Mouse (Mus musculus): ENCODE data around the gene Ets1. TPM values are rescaled to one million over a fixed set of nuclear protein-coding genes. Genes with fewer than 3 reads are reported as not detected.
A peak's percentile ranks its signal among the peaks of the same experiment; 100 is the strongest.

The Ets1 gene
- total RNA-seq, 2 experiments from 2014 or later, result 19.0 to 20.1 TPM

DNA sequence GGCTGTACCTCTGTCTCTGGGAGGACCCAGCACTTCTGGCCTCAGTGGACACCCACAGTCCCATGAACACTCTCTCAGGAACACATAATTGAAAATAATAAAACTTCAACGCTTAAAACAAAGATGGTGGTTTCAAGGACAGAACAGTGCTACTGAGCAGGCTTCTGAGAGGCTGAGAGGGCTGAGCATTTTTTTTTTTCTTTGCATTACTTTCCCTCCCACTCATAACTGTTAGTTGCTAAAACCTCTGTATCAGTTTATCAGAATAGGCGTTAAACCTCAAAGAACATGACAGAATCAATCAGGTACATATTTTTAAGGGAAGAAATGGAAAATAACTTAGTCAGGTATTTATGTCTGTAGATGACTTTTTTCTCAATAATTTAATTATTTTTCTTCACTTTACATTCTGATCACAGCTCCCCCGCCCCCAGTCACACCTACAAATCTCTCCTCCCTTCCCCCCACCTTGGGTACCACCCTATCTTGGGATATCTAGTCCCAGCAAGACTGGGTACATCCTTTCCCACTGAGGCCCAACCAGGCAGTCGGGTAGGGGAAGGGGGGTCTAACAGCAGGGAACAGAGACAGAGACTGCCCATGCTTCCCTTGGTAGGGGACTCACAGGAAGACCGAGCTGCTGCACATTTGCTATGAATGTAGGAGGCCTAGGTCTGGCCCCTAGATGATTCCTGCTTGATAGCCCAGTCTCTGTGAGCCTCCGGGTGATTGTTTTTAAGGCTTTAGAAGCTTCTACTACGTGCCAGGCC is 68.1 kb downstream of the Ets1 start:
- intact Hi-C loops (cut with DNase I), result no loop called here
- DNase-seq (ENCODE audit: low spot score in 2 of 2), result no peak

DNA sequence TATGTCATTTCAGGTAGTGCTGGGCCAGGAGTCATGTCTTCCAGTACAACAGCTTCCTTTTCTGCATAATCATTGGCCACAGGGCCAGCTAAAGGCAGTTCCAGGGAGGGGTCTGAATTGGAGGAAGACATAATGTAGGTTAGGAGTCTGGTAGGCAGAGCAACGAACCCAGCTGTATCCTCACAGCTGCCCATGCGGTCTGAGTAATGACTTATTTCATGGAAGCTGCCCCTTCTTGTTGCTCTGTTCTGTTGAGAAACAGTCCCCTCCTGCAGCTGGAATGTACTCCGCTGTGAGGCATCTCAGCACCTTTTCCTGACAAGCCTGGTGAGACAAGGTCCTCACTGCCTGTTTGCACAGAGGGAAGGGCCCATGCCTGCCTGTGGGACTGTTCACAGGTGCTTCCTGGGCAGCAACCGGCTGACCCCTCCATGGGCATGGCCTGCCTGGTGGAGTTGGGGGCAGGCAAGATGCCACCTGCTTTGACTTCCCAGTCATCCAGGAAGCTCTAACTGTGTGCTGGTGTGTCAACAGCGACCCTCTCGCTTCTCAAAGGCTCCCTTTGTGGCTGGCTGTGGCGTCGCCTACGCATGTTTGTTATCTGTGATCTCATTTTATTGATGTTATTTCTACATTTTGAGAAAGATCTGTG is 69.9 kb downstream of the Ets1 start:
- no peak for DNase-seq (ENCODE audit: low spot score in 2 of 2)
- intact Hi-C loops (cut with DNase I), result no loop called here

DNA sequence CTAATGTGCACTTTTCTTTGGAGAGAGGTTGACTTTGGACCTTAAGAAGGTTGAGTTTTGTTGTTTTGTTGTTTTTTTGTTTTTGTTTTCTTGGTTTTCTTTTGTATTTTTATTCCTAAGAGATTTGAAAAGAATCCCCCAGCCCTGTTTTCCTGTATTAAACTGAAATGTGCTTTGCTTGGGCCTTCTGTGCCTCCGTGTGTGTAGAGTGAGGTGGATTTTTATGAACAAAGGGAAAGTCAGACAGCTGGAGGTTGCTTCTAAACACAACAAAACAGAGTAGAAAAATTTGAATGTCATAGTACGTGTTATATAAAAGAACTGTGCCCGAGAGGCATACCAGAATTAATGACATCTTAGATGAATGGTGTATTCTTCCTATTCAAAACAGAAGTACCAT is 71.4 kb downstream of the Ets1 start:
- DNase-seq (ENCODE audit: low spot score in 2 of 2), result no peak
- intact Hi-C loops (cut with DNase I), result no loop called here

DNA sequence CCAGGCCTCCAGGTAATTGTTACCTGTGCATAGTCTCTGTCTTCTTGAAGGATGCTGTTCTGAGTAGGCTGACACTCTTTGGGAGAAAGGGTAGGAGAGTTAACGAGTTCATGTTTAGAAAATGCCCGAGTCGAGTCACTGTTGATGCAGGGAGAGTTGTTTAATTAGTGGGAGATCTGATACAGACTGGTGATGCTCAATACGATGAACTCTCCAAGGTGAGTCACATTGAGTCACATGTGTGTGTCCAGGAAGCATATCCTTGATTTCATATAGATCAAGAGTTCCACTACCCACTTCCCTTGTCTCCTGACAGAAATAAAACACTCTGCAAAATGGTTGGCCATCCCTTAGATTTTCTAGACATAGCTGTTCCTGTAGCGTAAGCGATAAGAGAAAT is 72.5 kb downstream of the Ets1 start:
- DNase-seq (ENCODE audit: low spot score in 2 of 2), result no peak

DNA sequence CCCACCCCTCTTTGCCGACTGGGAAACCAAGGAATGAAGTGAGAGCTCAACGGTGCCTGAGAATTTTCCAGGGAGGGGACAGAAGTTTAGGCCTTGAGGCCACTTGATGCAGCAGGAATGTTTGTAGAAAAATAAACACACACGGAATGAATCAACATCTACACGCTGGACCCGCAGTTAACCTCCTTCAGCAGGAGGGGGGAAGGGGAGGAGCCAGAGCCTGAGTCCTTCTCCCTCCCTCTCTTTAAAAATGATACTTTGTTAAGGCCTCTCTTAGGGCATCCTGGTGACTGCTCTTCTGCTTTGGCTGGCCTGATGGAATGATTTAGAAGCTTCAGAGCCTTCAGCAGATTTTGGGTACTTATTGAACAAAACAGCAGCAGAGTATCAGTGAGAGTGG is 73.3 kb downstream of the Ets1 start:
- no peak for DNase-seq (ENCODE audit: low spot score in 2 of 2)
- intact Hi-C loops (cut with DNase I), result no loop called here

More for the DNA sequence above, 72.5 kb downstream of the Ets1 start:
- intact Hi-C loops (cut with DNase I), result no loop called here

DNA sequence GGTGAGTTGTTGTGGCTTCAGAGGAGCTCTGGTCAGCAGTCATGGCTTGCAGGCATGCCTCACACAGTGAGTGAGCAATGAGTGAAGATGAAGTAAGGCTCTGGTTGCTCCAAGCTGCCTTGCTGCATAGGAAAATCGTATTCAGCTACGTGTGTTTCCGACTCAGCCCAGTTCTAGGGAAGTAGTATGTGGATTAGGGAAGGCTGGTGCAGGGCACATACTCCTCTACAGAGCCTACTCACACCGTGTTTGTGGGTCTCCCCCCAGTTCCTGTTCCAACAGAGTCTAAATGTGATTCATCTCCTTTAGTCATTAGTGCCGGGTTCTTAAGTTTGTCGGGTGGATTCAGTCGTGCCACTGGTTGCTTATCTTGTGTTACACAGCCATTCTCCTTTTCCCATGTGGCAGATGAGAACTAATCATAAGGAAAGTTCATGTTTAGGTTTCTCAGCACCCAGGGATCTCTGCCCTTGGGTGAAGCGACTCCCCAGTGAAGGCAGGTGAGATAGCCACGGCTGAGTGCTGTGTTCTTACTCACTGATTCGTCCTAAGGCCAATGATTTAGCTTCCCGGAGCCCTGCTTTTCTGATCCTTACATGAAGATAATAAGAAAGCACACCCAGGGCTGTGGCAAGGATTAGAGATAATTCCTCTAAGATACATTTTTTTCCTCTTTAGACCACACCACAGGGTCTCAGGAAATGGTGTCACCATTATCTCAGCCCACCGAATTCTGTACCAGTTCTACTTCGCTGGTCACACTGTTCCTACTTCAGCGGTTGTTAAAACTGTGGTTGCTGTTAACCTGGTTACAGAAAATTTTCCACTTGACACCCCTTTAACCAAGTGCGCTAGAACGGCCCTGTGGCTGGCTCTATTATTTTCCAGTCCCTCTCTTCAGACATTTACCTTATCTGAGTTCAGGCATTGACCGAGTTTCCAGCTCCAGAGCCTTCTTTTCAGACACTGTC is 74.0 kb downstream of the Ets1 start:
- no peak for DNase-seq (ENCODE audit: low spot score in 2 of 2)
- intact Hi-C loops (cut with DNase I), result no loop called here

DNA sequence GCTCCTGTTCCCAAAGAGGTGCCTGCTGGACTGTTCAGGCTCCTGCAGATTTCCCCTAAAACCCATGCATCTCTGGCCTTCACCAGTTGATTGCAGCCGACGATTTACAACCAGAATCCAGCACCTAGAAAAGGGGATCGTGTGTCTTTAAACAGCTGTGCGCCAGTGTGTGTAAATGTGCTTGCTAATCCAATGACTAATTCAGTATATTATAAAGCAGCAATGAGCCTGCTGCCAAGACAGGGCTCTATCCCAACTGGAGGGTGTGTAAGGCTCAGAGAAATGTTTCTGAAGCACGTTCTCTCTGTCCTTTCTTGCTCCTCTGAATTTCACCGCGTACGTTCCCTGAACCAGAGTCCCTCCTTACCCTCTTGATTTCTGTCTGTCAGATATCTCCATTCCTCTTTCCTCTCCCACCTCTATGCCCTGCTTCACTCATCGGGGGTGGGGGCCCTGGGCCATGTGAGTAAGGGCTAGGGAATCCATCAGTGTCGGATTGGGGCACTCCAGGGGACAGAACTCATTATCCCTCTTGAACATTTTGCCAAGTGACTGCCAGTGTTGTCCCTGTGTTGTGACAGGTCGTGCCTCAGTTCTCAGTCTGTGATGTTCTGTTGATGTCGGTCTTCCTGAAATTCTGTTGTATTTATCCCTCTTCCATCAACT is 75.1 kb downstream of the Ets1 start:
- DNase-seq (ENCODE audit: low spot score in 2 of 2), result no peak
- intact Hi-C loops (cut with DNase I), result no loop called here

DNA sequence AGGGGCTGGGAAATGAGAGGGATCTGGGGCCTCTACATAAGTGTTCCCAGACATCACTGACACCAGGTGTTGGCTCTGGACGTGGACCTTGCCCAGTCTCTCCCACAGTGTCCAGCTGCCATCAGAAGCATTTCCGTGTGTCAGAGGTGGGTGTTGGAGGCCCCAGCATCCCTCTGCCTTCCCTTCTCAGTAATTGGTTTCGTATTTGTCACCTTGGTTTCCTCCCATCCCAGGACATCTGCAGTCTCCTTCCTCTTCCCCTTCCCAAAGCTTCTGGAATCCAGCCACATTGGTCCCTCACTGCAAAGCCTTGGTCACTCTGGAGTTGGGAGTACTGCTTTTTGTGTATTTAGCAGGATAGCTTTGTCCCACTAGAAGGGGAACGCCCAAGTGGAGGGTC is 75.7 kb downstream of the Ets1 start:
- intact Hi-C loops (cut with DNase I), result no loop called here
- DNase-seq (ENCODE audit: low spot score in 2 of 2), result no peak

DNA sequence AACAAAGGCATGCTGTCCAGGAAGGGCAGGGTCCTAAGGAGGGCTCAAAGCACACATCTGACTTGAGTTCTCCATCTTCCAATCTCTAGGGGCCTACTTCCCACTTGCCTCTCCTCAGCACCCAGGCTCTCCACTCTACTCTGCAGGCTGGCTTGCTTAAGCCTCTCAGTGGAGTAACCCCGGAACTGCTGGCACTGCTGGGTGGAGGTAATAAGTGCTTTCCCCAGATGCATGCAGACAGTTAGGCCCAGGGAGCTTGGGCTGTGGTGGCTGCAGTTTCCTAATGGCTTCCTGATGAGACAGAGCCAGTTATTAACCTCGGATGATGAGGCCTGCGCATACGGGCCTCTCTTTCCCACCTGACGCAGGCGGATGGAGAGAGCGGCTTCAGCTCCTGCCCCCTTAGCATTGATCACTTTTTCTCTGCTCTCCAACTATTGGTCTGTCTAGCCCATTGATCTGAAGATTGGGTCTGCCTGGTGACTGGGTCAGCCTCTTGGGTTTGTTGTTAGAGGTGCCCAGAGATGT is 76.4 kb downstream of the Ets1 start:
- DNase-seq (ENCODE audit: low spot score in 2 of 2), result no peak
- intact Hi-C loops (cut with DNase I), result no loop called here

DNA sequence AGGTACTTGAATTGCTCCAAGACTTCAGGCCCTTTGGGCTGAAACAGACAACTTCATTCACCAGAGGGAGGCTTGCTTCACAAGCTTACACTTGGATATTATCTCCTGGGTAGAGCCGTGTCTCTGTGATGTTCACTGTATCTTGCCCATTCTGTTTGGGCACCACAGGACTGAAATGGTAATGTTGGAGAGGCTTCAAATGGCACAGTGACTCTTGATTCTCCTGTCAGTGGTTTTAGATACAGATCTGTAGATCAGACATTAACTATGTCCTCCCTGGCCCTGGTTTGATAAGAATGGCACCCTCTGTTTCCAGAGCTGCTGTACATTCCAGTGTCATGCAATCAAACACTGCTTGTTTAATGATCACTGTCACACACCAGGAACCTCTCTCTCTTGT is 77.1 kb downstream of the Ets1 start:
- intact Hi-C loops (cut with DNase I), result no loop called here
- no peak for DNase-seq (ENCODE audit: low spot score in 2 of 2)

DNA sequence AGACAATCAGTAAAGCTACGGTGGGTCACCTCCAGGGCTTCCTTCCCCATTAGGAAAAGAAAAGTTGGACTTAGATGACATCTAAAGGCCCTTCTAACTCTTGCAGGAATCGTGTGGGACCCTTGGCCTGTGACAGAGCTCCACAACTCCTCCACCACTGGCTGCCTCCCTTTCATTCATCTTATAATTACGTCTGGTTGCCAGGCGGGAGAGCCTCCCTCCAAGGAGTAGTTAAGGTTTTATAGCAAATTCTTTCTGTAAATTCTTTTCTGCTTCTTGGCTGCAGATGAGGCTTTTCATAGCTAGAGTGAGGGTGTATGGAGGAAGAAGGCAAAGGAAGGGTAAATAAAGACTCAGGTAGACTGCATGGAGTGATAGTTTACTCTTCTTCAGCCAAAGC is 77.8 kb downstream of the Ets1 start:
- intact Hi-C loops (cut with DNase I), result no loop called here
- no peak for DNase-seq (ENCODE audit: low spot score in 2 of 2)

DNA sequence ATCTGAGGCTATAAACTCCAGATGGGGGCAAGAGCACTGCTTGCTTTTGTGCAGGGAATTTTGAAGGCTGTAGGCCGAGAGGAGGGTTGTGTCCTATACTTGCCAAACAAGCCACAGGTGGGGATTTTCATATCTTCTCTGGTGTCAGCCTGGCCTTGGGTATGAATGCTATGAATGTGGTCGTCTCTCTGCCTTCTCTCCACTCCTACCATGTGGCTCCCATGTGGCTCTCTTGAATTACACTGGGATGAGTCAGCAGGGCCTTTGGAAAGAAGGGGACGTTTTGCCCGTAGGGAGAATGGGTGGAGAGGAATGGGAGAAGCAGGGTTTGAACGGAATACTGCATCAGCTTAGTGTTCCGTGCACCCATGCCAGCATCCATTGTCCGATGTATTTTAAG is 78.5 kb downstream of the Ets1 start:
- no peak for DNase-seq (ENCODE audit: low spot score in 2 of 2)
- intact Hi-C loops (cut with DNase I), result no loop called here

DNA sequence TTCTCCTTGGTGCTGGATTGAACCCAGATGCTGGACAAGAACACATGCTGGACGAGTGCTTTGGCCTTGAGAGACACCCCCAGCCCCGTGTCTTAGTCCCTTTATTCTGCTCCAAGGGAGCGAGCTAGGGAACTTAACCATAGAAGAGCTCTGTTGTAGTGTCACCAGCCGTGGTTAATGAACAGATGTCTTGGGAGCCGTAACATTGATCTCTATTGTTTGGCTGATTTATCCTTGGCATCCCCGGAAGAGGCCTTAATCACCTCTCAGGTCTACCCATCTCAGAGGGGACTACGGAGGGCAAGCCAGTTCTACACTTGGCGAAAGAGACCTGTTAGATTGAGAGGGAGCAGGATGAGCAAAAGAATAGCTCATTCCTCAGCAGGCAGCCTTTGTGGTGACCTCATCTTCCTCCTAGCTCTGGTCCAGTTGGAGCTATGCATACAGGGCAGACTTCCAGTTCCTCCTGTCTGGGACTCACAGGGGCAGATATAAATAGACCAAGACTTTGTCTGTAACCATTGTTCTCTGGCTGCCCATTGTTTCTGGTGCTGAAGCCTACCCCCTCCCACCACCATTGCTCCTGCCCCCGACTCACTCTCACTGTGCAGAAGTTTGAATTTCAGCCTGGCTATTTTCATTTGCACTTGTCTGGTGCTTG is 79.9 kb downstream of the Ets1 start:
- peak in 1 of 2 experiments; percentile 42 for DNase-seq (ENCODE audit: low spot score in 2 of 2)
- intact Hi-C loops (cut with DNase I), result no loop called here

DNA sequence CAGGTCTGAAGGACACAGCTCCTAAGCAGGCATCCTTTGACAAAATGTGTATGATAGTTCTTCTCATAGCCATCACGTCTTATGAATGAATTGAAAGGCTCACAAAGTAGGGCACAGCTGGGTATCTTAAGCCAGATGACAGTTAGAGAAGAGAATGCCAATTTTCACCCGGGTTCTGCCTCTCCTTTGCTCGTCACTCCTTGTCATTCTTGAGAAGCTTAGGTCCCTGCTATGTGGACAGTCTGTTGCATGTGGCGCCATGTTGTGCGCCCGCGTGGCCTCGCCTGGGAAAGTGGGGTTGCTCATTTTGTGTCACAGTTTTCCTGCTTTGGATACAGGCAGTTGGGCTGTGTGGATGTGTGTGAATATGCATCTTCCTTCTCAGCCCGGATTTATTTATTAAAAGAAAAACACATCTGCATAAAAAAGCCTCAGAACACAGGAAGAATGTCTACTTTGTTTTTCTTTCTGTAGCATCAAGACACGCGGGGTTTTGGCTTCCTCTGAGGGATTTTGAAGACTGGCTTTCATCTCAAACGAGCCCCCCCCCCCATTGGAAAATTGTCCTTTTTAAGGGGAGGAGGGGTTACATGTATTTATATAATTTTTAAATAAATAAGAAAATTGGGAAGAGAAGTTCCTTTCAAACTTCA is 81.4 kb downstream of the Ets1 start:
- intact Hi-C loops (cut with DNase I), result no loop called here

DNA sequence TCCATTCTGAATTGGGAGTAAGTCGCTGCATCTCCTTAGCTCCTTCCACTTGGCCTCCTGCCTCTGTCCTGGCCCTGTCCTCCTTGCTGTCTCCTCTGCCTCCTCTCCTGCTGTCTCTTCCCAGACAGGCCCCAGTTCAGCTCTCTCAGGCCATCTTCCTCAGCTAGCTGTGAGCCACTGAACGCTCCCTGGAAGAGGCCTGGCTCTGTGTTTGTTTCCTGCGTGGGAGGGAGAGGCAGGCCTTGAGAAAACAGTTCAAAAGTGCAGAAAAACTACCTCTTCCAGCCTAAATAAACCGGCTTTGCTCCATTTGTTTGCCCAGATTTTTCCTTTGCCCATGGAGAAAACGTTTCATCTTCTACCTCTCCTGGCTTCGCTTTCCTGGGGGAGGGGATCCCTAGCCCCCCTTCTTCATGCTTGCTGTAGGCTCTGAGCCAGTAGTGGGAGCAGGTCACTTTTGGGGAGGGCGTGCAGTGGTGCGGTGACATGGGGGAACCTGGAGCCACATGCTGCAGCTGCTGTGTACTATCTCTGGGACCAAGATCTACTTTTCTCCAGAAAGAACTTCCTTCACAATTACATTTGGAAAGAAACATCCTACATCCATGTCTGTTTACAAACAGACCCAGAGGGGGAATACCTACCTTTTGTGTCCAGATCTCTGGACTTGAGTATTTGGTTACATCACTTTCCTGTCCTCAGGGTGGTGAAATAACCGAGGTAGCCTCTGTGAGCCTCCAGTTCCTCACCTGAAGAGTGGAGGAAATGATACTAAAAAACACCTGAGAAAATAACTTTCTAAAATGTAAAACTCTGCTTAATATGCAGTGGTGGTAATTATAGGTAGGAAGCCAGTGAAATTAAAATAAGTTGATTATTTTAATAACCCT is 82.2 kb downstream of the Ets1 start:
- intact Hi-C loops (cut with DNase I), result no loop called here
- DNase-seq (ENCODE audit: low spot score in 2 of 2), result no peak

More for the DNA sequence above, 81.4 kb downstream of the Ets1 start:
- DNase-seq (ENCODE audit: low spot score in 2 of 2), result no peak

DNA sequence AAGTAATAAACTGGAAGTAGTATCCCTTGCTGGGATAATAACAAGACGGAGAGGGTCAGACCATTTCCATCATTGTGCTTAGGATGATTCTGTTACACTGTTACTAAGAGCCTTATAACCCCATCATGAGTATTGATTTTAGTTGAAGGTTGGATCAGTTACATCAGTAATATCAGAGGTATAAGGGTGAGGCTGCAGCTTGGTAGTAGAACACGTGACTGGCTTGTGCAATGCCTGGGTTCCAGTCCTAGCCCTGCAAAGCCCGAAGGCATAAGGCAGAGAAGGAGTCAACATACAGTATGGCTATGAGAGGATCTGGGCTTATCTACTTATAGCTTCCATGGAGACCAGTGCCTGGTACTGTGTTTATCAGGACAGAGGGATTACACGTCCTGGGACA is 82.8 kb downstream of the Ets1 start:
- intact Hi-C loops (cut with DNase I), result no loop called here
- no peak for DNase-seq (ENCODE audit: low spot score in 2 of 2)

DNA sequence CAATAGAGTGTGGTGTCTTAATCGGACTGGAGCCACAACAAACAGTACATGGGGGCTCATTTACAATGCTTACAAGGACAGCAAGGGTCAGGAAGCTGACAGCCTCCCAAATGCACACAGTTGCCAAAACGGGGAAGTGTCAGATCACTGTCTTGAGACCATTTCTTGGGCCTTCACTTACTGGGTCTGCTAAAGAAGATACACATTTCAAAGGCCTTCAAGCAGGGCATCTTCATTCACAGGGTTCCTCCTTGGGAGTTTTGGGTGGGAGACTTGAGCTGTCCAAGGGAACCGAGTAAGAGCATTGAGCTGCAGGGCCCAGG is 83.9 kb downstream of the Ets1 start:
- DNase-seq (ENCODE audit: low spot score in 2 of 2), result no peak
- intact Hi-C loops (cut with DNase I), result no loop called here
